Mouse (Mus musculus): ENCODE data around the gene Gm20388.

GRCm38 (mm10) chr8:121289346-121289745 is 1378.7 kb downstream of the Gm20388 start:
- no peak for TF ChIP-seq HCFC1 (IDR thresholded peaks at IDR 0.05; ENCODE audit: borderline replicate concordance, insufficient read depth, low read length)
- no peak for TF ChIP-seq ZNF384 (IDR thresholded peaks at IDR 0.05; ENCODE audit: low read depth, low read length)
- TF ChIP-seq CHD2 (IDR thresholded peaks at IDR 0.05; ENCODE audit: low read depth, low read length): no peak
